Mouse (Mus musculus) adipocyte (in vitro differentiated cells): ENCODE measurements at regions not wholly inside any gene's neighbourhood (a gene's known extent, or its start where the extent isn't known, plus 50 kb on each side); places are given as distances from the start of the nearest gene placed in this dataset.
"Not testable (repeated sequence)": the region's sequence is repeated elsewhere in the genome, so short reads cannot be mapped to it uniquely, and the experiment has no call there.

Experiments
- DNase-seq: peaks from one replicate; pipeline ENCODE4 v3.0.0-alpha.2; 2016; ENCODE audit warnings: low spot score

- no peak for DNase-seq
These were observed 171.7 kb downstream of the Cartpt start for GRCm38 (mm10) chr13:99729145-99729544.

DNA sequence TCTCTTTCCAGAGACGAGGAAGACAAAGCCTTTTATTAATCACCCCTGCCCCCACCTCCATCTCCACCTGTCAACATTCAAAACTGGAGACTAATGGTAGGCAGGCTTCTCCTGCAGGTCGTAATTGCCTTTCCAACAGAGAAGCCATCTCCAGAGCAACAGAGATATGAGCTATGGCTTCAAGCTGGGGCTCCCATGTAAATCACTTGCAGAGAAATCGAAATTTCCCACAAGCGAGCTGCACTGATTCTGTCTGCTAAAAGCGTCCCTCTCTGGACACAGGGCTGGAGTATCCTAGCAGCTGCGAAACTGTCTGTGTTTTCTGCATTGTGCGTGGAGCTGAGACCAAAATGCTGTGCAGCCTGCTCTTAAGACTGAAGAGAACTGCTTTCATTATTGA lies 176.6 kb downstream of the Cartpt start:
- DNase-seq = no peak

GRCm38 (mm10) chr13:99723237-99723981 lies 177.5 kb downstream of the Cartpt start:
- DNase-seq = no peak

- no peak for DNase-seq
These were observed 180.3 kb downstream of the Cartpt start for GRCm38 (mm10) chr13:99720566-99720965.

DNA sequence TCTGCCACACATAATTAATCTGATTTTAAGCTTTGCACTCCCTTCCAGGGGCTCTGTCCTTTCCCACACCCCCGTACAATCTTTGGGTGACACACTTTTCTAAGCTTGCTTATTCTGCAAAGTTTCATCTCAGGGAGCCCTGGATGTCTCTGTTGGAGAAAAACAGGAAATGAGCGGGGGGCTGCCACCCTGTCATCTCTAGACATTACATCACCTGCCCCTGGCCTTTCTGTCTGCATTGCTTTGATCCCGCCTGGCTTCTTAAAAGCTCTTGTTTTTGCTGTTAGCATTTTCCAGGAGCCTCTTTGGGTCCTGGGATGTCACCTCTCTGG lies 180.2 kb upstream of the Map1b start:
- DNase-seq = no peak

DNA sequence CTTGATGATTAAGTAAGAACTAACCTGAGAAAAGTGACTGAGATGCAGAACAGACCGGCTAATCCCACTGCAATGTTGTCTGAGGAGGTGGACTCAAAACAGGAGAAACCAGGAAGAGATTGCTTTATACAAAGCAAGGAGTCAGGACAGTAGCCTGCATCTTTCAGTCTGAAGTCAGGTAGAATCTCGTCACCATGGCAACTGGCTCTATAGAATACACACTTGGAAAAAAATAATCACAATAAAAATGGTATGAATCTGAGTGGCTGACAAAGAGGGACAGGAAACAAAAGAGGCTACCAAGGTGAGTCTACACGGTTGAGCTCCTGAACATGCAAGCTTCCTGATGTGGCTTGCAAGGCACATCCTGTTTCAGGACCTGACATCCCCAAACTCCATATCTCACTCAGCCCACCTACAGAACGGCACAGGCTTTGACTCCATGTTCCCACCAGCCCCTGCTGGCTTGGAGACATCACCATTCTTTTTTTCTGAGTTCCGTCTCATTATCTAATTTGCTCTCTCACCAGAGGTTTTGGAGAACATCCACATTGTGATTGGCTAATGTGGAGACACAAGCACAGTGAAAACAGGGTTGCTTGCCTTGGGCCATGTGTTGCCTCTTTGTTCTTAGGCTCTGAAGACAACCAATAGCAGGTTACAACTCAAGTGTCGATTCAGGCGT lies 179.7 kb upstream of the Map1b start:
- DNase-seq = no peak

DNA sequence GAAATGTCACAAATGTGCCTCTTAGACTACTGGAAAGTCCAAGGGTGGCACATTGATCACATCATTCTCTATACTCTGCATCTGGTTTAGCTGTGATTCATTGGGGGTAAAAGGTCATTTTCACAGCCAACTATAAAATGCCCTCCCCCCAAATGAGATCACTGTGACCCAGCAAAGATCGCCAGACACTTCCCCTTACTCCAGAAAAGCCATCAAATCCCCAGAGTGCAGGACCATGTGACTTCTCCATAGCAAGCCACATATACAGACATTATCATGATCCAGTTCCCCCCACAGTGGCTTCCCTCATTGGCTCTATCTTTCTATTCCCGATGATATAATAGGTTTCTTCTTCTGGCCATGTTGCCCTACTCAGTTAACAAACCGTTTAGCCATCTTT lies 163.6 kb upstream of the Map1b start:
- DNase-seq = no peak

- DNase-seq = peak; percentile 25
These were observed 163.1 kb upstream of the Map1b start for GRCm38 (mm10) chr13:99679430-99679829.

GRCm38 (mm10) chr13:99676393-99676792 lies 160.1 kb upstream of the Map1b start:
- DNase-seq = no peak

DNA sequence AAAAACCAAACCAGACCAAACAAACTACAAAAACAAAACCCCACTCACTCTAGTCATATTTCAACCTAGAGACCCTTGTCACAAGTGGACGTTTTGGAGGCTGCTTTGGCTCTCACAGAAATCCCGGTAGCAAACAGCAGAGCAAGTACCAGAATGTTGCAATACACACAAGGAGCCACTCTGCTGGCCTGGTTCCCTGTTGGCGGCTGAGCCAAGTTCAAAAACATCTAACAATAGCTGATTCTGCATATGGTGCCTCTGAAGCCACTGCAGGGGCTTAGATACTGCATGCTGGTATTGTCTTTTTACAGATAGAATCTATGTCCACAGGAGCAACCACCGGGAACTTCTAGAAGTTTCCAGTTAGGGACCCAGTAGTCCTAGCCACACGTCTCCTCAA lies 159.6 kb upstream of the Map1b start:
- peak; percentile 59 for DNase-seq

DNA sequence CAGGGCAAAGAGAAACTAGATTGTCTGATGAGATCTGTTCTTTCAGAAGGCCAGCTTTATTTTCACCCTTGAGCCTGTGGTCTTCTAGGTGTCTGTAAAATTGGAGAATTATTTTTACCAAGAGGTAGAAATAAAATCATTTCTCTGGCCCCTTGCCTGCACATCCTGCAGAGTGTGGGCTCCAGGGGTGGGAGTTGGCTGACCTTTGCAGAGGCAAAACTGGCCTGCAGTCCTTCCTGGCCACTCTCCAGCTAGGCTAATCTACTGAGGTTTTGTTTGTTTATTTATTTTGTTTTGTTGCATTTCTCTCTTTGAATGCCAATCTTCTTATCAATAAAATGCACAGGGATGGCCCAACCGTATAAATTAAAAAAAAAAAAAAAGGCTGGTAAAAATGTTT lies 156.4 kb upstream of the Map1b start:
- no peak for DNase-seq

GRCm38 (mm10) chr13:99671747-99672146 lies 155.4 kb upstream of the Map1b start:
- DNase-seq = no peak

- DNase-seq = no peak
These were observed 153.7 kb upstream of the Map1b start for GRCm38 (mm10) chr13:99669987-99670534.

GRCm38 (mm10) chr13:99668613-99669012 lies 152.3 kb upstream of the Map1b start:
- no peak for DNase-seq

DNA sequence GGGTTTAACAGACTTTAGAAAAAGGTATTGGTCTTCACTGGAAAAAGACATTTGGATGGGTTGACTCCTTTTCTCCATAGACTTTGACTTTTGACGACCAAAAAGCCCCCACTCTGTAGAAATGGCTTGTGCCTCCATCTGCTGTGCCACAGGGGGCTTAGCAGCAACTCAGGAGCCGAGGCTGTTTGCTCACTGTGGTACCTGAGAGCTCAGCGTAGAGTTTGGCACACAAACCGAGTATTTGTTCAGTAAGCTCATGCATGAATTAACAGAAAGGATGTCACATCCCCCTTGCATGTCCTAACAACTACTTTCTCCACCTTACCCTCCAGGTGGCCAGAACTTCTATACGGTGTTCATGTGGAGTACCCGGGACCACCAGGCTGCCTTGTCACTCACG lies 149.7 kb upstream of the Map1b start:
- no peak for DNase-seq

GRCm38 (mm10) chr13:99663422-99663821 lies 147.1 kb upstream of the Map1b start:
- not testable (repeated sequence) for DNase-seq

- no peak for DNase-seq
These were observed 131.4 kb upstream of the Map1b start for GRCm38 (mm10) chr13:99647661-99648204.

DNA sequence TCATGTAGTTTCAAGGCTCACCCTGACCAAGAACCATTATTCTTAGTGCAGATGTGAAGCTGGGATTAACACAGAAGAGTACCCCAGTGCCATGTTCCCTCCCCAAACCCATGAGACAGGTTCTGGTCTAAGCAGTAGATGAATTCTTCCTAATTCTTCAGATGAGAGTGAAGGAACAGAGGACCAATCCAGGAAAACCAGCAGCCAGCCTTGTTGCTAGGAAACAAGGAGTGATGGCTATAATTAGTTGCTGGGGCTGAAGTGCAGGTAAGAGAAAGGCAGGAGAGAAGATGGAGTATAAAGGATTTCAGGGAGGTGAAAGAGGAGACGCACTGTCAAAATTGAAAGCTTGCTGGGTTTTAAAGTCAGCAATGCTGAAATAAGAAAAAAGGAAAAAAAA lies 128.4 kb upstream of the Map1b start:
- DNase-seq = no peak

DNA sequence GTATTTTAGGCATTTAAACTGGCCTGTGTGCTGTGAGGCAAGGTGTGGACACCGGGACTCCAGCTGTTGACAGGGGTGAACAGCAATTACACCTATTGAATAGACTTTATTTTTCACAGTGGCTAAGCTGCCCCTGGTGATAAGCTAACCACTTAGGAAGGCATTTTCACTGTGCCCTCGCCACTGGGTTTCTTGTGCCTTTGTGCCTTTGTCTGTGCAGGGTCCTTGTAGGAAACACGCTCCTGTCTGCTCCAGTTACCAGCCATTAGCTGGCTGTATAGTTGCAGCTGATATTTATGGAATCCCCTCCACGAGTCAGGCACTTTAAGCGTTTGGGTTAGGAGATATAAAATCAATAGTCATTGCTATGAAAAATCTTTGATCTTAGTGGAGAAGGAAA lies 126.5 kb upstream of the Map1b start:
- DNase-seq = no peak

DNA sequence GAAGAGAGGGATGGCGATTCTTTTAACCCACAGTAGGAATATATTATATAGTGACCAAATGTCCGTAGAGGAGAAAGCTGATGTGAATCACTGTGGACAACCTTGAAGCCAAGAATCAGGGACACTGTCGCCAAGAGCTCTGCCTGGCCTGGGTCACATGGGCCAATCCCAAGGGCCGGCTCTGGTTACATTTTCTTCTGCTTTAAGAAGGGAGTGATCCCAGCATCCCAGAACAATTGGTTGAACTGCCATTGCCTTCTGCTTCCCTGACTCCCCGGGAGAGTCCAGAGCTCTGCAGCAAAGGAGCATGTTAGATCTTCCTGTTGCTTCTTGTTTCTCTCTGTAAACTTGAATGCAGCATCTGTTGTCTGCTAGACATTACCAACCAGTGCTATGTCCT lies 126.0 kb upstream of the Map1b start:
- no peak for DNase-seq

- no peak for DNase-seq
These were observed 125.2 kb upstream of the Map1b start for GRCm38 (mm10) chr13:99641386-99642165.

DNA sequence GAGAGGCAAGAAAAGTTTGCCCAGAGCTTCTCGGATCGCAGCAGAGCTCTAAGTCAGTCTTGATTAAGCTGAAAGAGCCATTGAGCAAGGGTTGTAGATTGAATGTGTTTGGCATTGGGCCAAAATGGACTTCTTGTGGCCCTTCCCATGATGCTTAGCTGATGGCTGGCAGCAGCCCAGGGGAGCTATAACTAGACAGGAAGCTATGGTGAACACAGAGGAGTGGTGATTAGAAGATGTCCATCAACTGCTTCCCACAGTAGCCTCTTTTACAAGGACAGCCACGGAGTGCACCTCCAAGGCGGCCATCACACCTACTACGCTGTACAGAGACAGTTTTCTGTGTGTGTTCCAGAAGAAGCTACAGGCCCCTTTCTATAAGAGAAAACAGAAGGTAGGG lies 116.4 kb upstream of the Map1b start:
- DNase-seq = no peak

DNA sequence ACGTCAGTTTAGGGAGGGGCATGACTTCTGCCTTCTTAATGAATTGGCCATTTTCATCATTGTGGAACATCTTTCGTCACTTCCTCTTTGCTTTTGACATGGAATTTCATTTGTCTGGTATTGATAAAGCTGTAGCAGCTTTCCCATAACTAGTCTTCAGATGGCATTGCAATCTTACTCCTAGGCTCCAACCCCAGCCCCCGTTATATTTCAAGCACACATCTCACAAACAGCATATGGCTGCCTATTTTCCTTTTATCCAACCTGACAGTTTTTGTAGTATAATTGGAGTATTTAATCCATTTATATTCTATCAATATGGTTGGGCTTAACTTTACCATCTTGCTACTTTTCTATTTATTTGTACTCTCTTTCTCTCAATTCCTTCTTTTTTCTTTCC lies 114.5 kb upstream of the Map1b start:
- no peak for DNase-seq
